Mouse (Mus musculus) forebrain, embryonic 12.5 days (tissue): ENCODE measurements at regions not wholly inside any gene's neighbourhood (a gene's known extent, or its start where the extent isn't known, plus 50 kb on each side); places are given as distances from the start of the nearest gene placed in this dataset.

Source experiments
- ATAC-seq: fragments of 200-750 bp; cut with Nextera tagmentation; 2 replicates; pipeline ENCODE4 v1.8.0; 2017; ENCODE audit warnings: moderate TSS enrichment; ENCODE audit not compliant: low FRiP score
- H3K27ac ChIP-seq: fragments of 300-500 bp; sonication (generic); 2 replicates; pipeline ENCODE4 v1.5.1; 2016; ENCODE audit warnings: mild to moderate bottlenecking
- H3K27me3 ChIP-seq: fragments of 300-500 bp; sonication (generic); 2 replicates; pipeline ENCODE4 v1.6.1; 2016; ENCODE audit warnings: mild to moderate bottlenecking
- H3K36me3 ChIP-seq: fragments of 300-500 bp; sonication (generic); replicated peaks from 2 replicates; pipeline ENCODE4 v1.6.1; 2016; ENCODE audit warnings: mild to moderate bottlenecking
- H3K4me1 ChIP-seq: fragments of 300-500 bp; sonication (generic); 2 replicates; pipeline ENCODE4 v1.6.1; 2016
- H3K4me2 ChIP-seq: fragments of 300-500 bp; sonication (generic); 2 replicates; pipeline ENCODE4 v1.6.1; 2016; ENCODE audit warnings: mild to moderate bottlenecking, moderate library complexity
- H3K4me3 ChIP-seq: fragments of 300-500 bp; sonication (generic); replicated peaks from 2 replicates; pipeline ENCODE4 v1.5.1; 2016; ENCODE audit warnings: mild to moderate bottlenecking
- H3K9ac ChIP-seq: fragments of 300-500 bp; sonication (generic); 2 replicates; pipeline ENCODE4 v1.6.1; 2016; ENCODE audit warnings: mild to moderate bottlenecking
- H3K9me3 ChIP-seq: fragments of 300-500 bp; sonication (generic); 2 replicates; pipeline ENCODE4 v1.6.1; 2016
- WGBS: fragments of 180-500 bp; shearing (Covaris S2); methylation state at CpG from one replicate; pipeline ENCODE4 v1.1.7; 2016; 5-methylcytosine and 5-hydroxymethylcytosine counted together

DNA sequence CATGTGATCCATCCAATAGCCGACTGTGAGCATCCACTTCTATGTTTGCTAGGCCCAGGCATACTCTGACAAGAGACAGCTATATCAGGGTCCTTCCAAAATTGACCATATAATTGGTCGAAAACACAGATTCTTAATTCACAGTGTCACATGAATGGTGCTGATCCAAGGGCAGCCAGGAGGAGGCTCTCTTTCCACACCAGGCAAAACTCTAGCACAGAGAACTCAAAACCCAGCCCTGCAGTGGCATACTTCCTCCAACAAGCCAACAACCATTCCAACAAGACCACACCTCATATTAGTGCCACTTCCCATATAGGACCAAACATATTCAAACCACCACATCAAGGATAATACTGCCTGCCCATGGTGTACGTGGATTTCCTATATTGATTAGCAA lies 68.1 kb upstream of the Tas2r118 start:
- no peaks in the 10 kb centered on the region for H3K9me3 ChIP-seq
- 89% methylated on average over 3 of the region's 3 CpGs for WGBS
- no peaks in the 10 kb centered on the region for H3K36me3 ChIP-seq
- no peak overlapping the region for H3K27ac ChIP-seq
- no peak overlapping the region for H3K4me2 ChIP-seq
- no peak overlapping the region for H3K4me3 ChIP-seq
- no peaks in the 10 kb centered on the region for H3K27me3 ChIP-seq
- ATAC-seq: no peak
- H3K4me1 ChIP-seq: no peaks in the 10 kb centered on the region
- H3K9ac ChIP-seq: no peak overlapping the region

DNA sequence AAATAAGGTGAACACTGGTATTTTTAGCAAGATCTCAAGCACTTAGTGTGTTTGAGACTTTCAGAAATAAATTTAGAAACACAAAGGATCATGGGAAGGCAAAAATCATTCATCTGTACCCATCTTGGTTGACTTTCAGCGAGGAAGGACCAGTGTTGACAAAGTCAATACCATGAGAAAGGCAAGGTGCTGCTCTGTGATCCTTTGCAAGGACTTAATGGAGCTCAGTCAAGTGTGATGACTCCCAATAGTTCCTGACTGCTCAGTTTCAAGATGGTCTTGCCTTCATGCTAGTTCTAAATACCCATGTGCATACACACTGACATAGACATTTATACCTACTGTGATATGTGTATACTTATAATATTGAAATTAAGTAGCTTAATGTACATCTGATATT lies 56.5 kb upstream of the Tas2r118 start:
- WGBS: 72% methylated on average over 1 of the region's 1 CpGs

GRCm38 (mm10) chr6:24025721-24026120 lies 55.9 kb upstream of the Tas2r118 start:
- Histone ChIP-seq H3K4me3 (no peak overlapping the region), H3K9me3 (no peaks in the 10 kb centered on the region), H3K36me3 (no peaks in the 10 kb centered on the region), H3K27me3 (no peaks in the 10 kb centered on the region), H3K27ac (no peak overlapping the region), H3K4me2 (no peak overlapping the region), H3K4me1 (no peaks in the 10 kb centered on the region), H3K9ac (no peak overlapping the region)
- peak; percentile 70; the same call in 1 of the 2 replicates for ATAC-seq

More for the DNA sequence above, 56.5 kb upstream of the Tas2r118 start:
- H3K4me1 ChIP-seq: no peaks in the 10 kb centered on the region
- no peak overlapping the region for H3K4me2 ChIP-seq
- H3K9ac ChIP-seq: no peak overlapping the region
- H3K27me3 ChIP-seq: no peaks in the 10 kb centered on the region
- no peaks in the 10 kb centered on the region for H3K9me3 ChIP-seq
- no peak overlapping the region for H3K27ac ChIP-seq
- H3K4me3 ChIP-seq: no peak overlapping the region
- no peak for ATAC-seq
- H3K36me3 ChIP-seq: no peaks in the 10 kb centered on the region
